Mouse (Mus musculus) kidney, postnatal 0 days (tissue): Measurements from ENCODE around the gene Med31. TPM values are rescaled to one million over a fixed set of nuclear protein-coding genes. Genes with fewer than 3 reads are reported as not detected.
"Not testable (repeated sequence)": the region's sequence is repeated elsewhere in the genome, so short reads cannot be mapped to it uniquely, and the experiment has no call there.

ENCODE experiments used
- ATAC-seq: fragments of 200-750 bp; cut with Nextera tagmentation; replicated peaks from 2 replicates; pipeline ENCODE4 v1.8.0; 2017; ENCODE audit warnings: low read depth, moderate number of reproducible peaks, moderate TSS enrichment, moderate library complexity; ENCODE audit not compliant: low FRiP score
- DNase-seq: peaks from one replicate; pipeline ENCODE4 v3.0.0-alpha.2; 2016; ENCODE audit warnings: low spot score
- H3K27ac ChIP-seq: fragments of 300-500 bp; sonication (generic); 2 replicates; pipeline ENCODE4 v1.5.1; 2014; ENCODE audit warnings: mild to moderate bottlenecking
- H3K27me3 ChIP-seq: fragments of 300-500 bp; sonication (generic); 2 replicates; pipeline ENCODE4 v1.6.1; 2014; ENCODE audit warnings: low read length, mixed read lengths; ENCODE audit not compliant: insufficient read depth
- H3K36me3 ChIP-seq: fragments of 300-500 bp; sonication (generic); 2 replicates; pipeline ENCODE4 v1.6.1; 2014; ENCODE audit warnings: low read length, mixed read lengths; ENCODE audit not compliant: insufficient read depth
- H3K4me1 ChIP-seq: fragments of 300-500 bp; sonication (generic); replicated peaks from 2 replicates; pipeline ENCODE4 v1.6.1; 2014; ENCODE audit warnings: antibody characterized with exemption, low read length, mixed read lengths; ENCODE audit not compliant: insufficient read depth
- H3K4me2 ChIP-seq: fragments of 300-500 bp; sonication (generic); 2 replicates; pipeline ENCODE4 v1.6.1; 2014; ENCODE audit warnings: mild to moderate bottlenecking, low read length, moderate library complexity, mixed read lengths
- H3K4me3 ChIP-seq: fragments of 300-500 bp; sonication (generic); replicated peaks from 2 replicates; pipeline ENCODE4 v1.5.1; 2014; ENCODE audit warnings: low read depth, low read length
- H3K9ac ChIP-seq: fragments of 300-500 bp; sonication (generic); 2 replicates; pipeline ENCODE4 v1.6.1; 2014; ENCODE audit warnings: low read depth, low read length
- H3K9me3 ChIP-seq: fragments of 300-500 bp; sonication (generic); replicated peaks from 2 replicates; pipeline ENCODE4 v1.6.1; 2016; ENCODE audit warnings: low read length, inconsistent platforms, mixed read lengths
- CTCF ChIP-seq: IDR thresholded peaks from 2 replicates; pipeline ENCODE4 v1.5.1; 2016; ENCODE audit warnings: antibody characterized with exemption, low read depth, mild to moderate bottlenecking, moderate library complexity
- WGBS: fragments of 180-500 bp; shearing (Covaris S2); extraction: QIAGEN DNeasy Blood & Tissue Kit; methylation state at CpG from one replicate; pipeline ENCODE4 v1.1.7; 2014; 5-methylcytosine and 5-hydroxymethylcytosine counted together
- polyA plus RNA-seq: library from polyadenylated mRNA; unstranded; fragments of >200 nt; fragmentation: Nextera tagmentation; extraction: Ambion mirVana; gene quantifications from 2 replicates; pipeline ENCODE4 v1.2.1, GENCODE M21; 2015

Gene Med31
- polyA plus RNA-seq, 1 experiment from 2014 or later, result 47.5 TPM

GRCm38 (mm10) chr11:72184252-72184651 lies 31.1 kb downstream of the Med31 start:
- Histone ChIP-seq H3K4me1 (0 out of 2 replicates have a peak, but pooled peaks cover 3% of the 10 kb centered on the region), H3K9me3 (no peaks in the 10 kb centered on the region), H3K4me2 (no peak overlapping the region), H3K27ac (no peak overlapping the region), H3K4me3 (no peak overlapping the region), H3K27me3 (no peaks in the 10 kb centered on the region), H3K36me3 (peaks cover 14% of the 10 kb centered on the region), H3K9ac (no peak overlapping the region)
- TF ChIP-seq CTCF, result no peak
- ATAC-seq (no peak), DNase-seq (no peak)
- 77% methylated on average over 4 of the region's 4 CpGs for WGBS

- no peak for TF ChIP-seq CTCF
- H3K36me3 ChIP-seq, result peaks cover 25% of the 10 kb centered on the region
- DNase-seq, result no peak
- no peak overlapping the region for H3K4me3 ChIP-seq
- no peak overlapping the region for H3K9ac ChIP-seq
- H3K9me3 ChIP-seq, result no peaks in the 10 kb centered on the region
- no peaks in the 10 kb centered on the region for H3K27me3 ChIP-seq
- ATAC-seq, result no peak
- H3K27ac ChIP-seq, result no peak overlapping the region
- no peaks in the 10 kb centered on the region for H3K4me1 ChIP-seq
- H3K4me2 ChIP-seq, result no peak overlapping the region
- WGBS, result 93% methylated on average over 4 of the region's 4 CpGs
Measured at GRCm38 (mm10) chr11:72181136-72181535, 34.3 kb downstream of the Med31 start.

GRCm38 (mm10) chr11:72180556-72180955 lies 34.8 kb downstream of the Med31 start:
- no peak overlapping the region for H3K27ac ChIP-seq
- no peak overlapping the region for H3K4me2 ChIP-seq
- 86% methylated on average over 5 of the region's 5 CpGs for WGBS
- H3K9me3 ChIP-seq, result no peaks in the 10 kb centered on the region
- TF ChIP-seq CTCF, result no peak
- H3K9ac ChIP-seq, result no peak overlapping the region
- no peaks in the 10 kb centered on the region for H3K27me3 ChIP-seq
- peaks cover 31% of the 10 kb centered on the region for H3K36me3 ChIP-seq
- no peak overlapping the region for H3K4me3 ChIP-seq
- ATAC-seq (no peak), DNase-seq (no peak)
- no peaks in the 10 kb centered on the region for H3K4me1 ChIP-seq

- TF ChIP-seq CTCF, result no peak
- Histone ChIP-seq H3K4me1 (no peaks in the 10 kb centered on the region), H3K4me2 (no peak overlapping the region), H3K27me3 (no peaks in the 10 kb centered on the region), H3K36me3 (peaks cover 46% of the 10 kb centered on the region), H3K9ac (no peak overlapping the region), H3K4me3 (no peak overlapping the region), H3K9me3 (no peaks in the 10 kb centered on the region), H3K27ac (no peak overlapping the region)
- DNase-seq, result no peak
- WGBS, result 70% methylated on average over 3 of the region's 3 CpGs
- ATAC-seq, result no peak
Measured at GRCm38 (mm10) chr11:72176553-72176952, 38.8 kb downstream of the Med31 start.

- ATAC-seq (no peak), DNase-seq (no peak)
- Histone ChIP-seq H3K9me3 (no peaks in the 10 kb centered on the region), H3K27me3 (no peaks in the 10 kb centered on the region), H3K27ac (no peak overlapping the region), H3K4me3 (no peak overlapping the region), H3K4me2 (no peak overlapping the region), H3K36me3 (peaks cover 42% of the 10 kb centered on the region), H3K4me1 (no peaks in the 10 kb centered on the region), H3K9ac (no peak overlapping the region)
- no peak for TF ChIP-seq CTCF
- WGBS, result 88% methylated on average over 5 of the region's 5 CpGs
Measured at GRCm38 (mm10) chr11:72175966-72176365, 39.4 kb downstream of the Med31 start.

GRCm38 (mm10) chr11:72174721-72175120 lies 40.7 kb downstream of the Med31 start:
- H3K9me3 ChIP-seq, result no peaks in the 10 kb centered on the region
- DNase-seq (no peak), ATAC-seq (no peak)
- WGBS, result 93% methylated on average over 6 of the region's 6 CpGs
- H3K27ac ChIP-seq, result no peak overlapping the region
- H3K9ac ChIP-seq, result no peak overlapping the region
- no peaks in the 10 kb centered on the region for H3K27me3 ChIP-seq
- H3K36me3 ChIP-seq, result peaks cover 39% of the 10 kb centered on the region
- no peak for TF ChIP-seq CTCF
- H3K4me3 ChIP-seq, result no peak overlapping the region
- H3K4me1 ChIP-seq, result no peaks in the 10 kb centered on the region
- H3K4me2 ChIP-seq, result no peak overlapping the region

DNA sequence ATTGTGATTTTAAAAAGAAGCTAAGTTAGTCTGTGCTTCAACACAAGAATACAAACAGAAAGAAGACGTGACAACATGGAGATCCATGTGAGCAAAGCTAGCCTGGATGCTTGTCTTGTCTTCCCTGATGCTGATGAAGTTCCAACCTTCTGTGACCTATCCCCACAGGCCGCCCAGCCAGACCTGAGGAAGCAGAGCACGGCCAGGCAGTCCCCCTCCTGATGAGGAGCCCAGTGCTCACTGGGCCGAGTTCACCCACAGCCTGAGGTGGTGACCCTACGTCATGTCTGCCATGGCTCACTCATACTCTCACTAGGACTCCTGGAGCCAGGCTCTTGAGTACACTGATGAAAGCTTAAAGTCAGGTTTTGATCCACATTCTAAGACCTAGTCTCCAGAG lies 41.9 kb downstream of the Med31 start:
- Histone ChIP-seq H3K9me3 (no peaks in the 10 kb centered on the region), H3K9ac (no peak overlapping the region), H3K27ac (no peak overlapping the region), H3K27me3 (no peaks in the 10 kb centered on the region), H3K4me2 (no peak overlapping the region), H3K4me3 (no peak overlapping the region), H3K4me1 (no peaks in the 10 kb centered on the region), H3K36me3 (peaks cover 39% of the 10 kb centered on the region)
- TF ChIP-seq CTCF, result no peak
- DNase-seq (no peak), ATAC-seq (no peak)
- WGBS, result 75% methylated on average over 5 of the region's 5 CpGs

GRCm38 (mm10) chr11:72171906-72172305 lies 43.5 kb downstream of the Med31 start:
- not testable (repeated sequence) for H3K4me3 ChIP-seq, H3K27ac ChIP-seq, H3K4me2 ChIP-seq, DNase-seq, ATAC-seq, H3K4me1 ChIP-seq, H3K9ac ChIP-seq, H3K9me3 ChIP-seq, H3K27me3 ChIP-seq
- WGBS, result 61% methylated on average over 4 of the region's 4 CpGs
- H3K36me3 ChIP-seq, result peaks cover 29% of the 10 kb centered on the region
